Mouse (Mus musculus) small intestine, adult 2 months (tissue): ENCODE measurements at regions not wholly inside any gene's neighbourhood (a gene's known extent, or its start where the extent isn't known, plus 50 kb on each side); places are given as distances from the start of the nearest gene placed in this dataset.

ENCODE experiments used
- CTCF ChIP-seq: fragments of 200-500 bp; IDR thresholded peaks from 2 replicates; pipeline ENCODE4 v1.5.1; 2012; ENCODE audit warnings: low read depth, mild to moderate bottlenecking, control low read depth, inconsistent platforms, low read length, moderate library complexity, mixed read lengths; ENCODE audit not compliant: insufficient replicate concordance, insufficient read length; ENCODE audit errors: extremely low read depth
- POLR2A ChIP-seq: fragments of 200-500 bp; IDR thresholded peaks from 2 replicates; pipeline ENCODE4 v1.6.1; 2012; ENCODE audit warnings: low read depth, mild to moderate bottlenecking, control low read depth, inconsistent platforms, low read length, moderate library complexity

DNA sequence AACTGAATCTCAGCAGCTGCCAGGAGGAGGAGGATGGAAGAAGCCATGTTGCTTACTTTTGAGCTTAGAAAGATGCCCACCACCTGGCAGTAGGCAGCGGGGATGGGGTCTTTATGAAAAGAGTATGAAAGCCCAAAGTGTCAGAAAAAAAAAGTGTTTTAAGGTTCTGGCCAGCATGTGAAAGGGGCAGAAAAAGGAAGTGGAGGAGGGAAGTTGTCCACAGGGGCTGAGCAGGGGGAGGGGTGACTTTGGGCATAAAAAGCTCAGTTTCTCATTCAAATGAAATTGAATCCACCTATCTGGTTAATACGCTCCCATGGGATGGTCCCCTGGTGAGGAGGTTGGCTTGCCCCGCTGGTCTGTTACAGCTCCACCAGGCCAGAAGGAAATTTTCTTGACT lies 50.4 kb upstream of the L3mbtl4 start:
- TF ChIP-seq CTCF (no peak), POLR2A (no peak)
